Mouse (Mus musculus): ENCODE results near the gene Ipmk.

Gene Ipmk

GRCm38 (mm10) chr10:71347509-71347949, at the start of gene Ipmk:
Ipmk (plus strand) TSS chr10:71347763.
- peak; percentile 97 for DNase-seq (ENCODE audit: low read depth, low spot score)

GRCm38 (mm10) chr10:71300161-71300560, 47.4 kb upstream of the Ipmk start:
- DNase-seq (ENCODE audit: low read depth, low spot score), result no peak

- peak; percentile 24 for DNase-seq (ENCODE audit: low read depth, low spot score)
These were observed 45.1 kb upstream of the Ipmk start for GRCm38 (mm10) chr10:71302490-71302889.

GRCm38 (mm10) chr10:71306190-71306589, 41.4 kb upstream of the Ipmk start:
- DNase-seq (ENCODE audit: low read depth, low spot score), result peak; percentile 71

- DNase-seq (ENCODE audit: low read depth, low spot score), result no peak
These were observed 40.8 kb upstream of the Ipmk start for GRCm38 (mm10) chr10:71306759-71307158.

GRCm38 (mm10) chr10:71308199-71308598, 39.4 kb upstream of the Ipmk start:
- DNase-seq (ENCODE audit: low read depth, low spot score), result no peak

- DNase-seq (ENCODE audit: low read depth, low spot score), result no peak
These were observed 37.3 kb upstream of the Ipmk start for GRCm38 (mm10) chr10:71310288-71310687.

- DNase-seq (ENCODE audit: low read depth, low spot score), result no peak
These were observed 33.0 kb upstream of the Ipmk start for GRCm38 (mm10) chr10:71314596-71314995.

GRCm38 (mm10) chr10:71316056-71316455, 31.5 kb upstream of the Ipmk start:
- no peak for DNase-seq (ENCODE audit: low read depth, low spot score)

GRCm38 (mm10) chr10:71316497-71316896, 31.1 kb upstream of the Ipmk start:
- no peak for DNase-seq (ENCODE audit: low read depth, low spot score)

GRCm38 (mm10) chr10:71323669-71324068, 23.9 kb upstream of the Ipmk start:
- DNase-seq (ENCODE audit: low read depth, low spot score), result no peak

GRCm38 (mm10) chr10:71326123-71326522, 21.4 kb upstream of the Ipmk start:
- DNase-seq (ENCODE audit: low read depth, low spot score), result no peak

GRCm38 (mm10) chr10:71326789-71327188, 20.8 kb upstream of the Ipmk start:
- peak; percentile 78 for DNase-seq (ENCODE audit: low read depth, low spot score)

GRCm38 (mm10) chr10:71327386-71327785, 20.2 kb upstream of the Ipmk start:
- DNase-seq (ENCODE audit: low read depth, low spot score), result no peak

- no peak for DNase-seq (ENCODE audit: low read depth, low spot score)
These were observed 19.2 kb upstream of the Ipmk start for GRCm38 (mm10) chr10:71328382-71328781.

GRCm38 (mm10) chr10:71328870-71329269, 18.7 kb upstream of the Ipmk start:
- no peak for DNase-seq (ENCODE audit: low read depth, low spot score)

GRCm38 (mm10) chr10:71329295-71329694, 18.3 kb upstream of the Ipmk start:
- no peak for DNase-seq (ENCODE audit: low read depth, low spot score)

GRCm38 (mm10) chr10:71330070-71330469, 17.5 kb upstream of the Ipmk start:
- DNase-seq (ENCODE audit: low read depth, low spot score), result no peak

GRCm38 (mm10) chr10:71331908-71332307, 15.7 kb upstream of the Ipmk start:
- no peak for DNase-seq (ENCODE audit: low read depth, low spot score)

- peak; percentile 9 for DNase-seq (ENCODE audit: low read depth, low spot score)
These were observed 15.2 kb upstream of the Ipmk start for GRCm38 (mm10) chr10:71332376-71332775.

- no peak for DNase-seq (ENCODE audit: low read depth, low spot score)
These were observed 14.7 kb upstream of the Ipmk start for GRCm38 (mm10) chr10:71332859-71333258.

- DNase-seq (ENCODE audit: low read depth, low spot score), result no peak
These were observed 9.8 kb upstream of the Ipmk start for GRCm38 (mm10) chr10:71337733-71338132.

- DNase-seq (ENCODE audit: low read depth, low spot score), result no peak
These were observed 9.2 kb upstream of the Ipmk start for GRCm38 (mm10) chr10:71338156-71338905.

- no peak for DNase-seq (ENCODE audit: low read depth, low spot score)
These were observed 8.1 kb upstream of the Ipmk start for GRCm38 (mm10) chr10:71339463-71339862.

Measured in 3T3-L1 (cell line).